Mouse (Mus musculus) heart, embryonic 14.5 days (tissue): ENCODE data around the gene Ncoa3. TPM values are rescaled to one million over a fixed set of nuclear protein-coding genes. Genes with fewer than 3 reads are reported as not detected.
A peak's percentile ranks its signal among the peaks of the same experiment; 100 is the strongest.

ENCODE experiments used
- ATAC-seq: fragments of 200-750 bp; cut with Nextera tagmentation; 2 replicates; pipeline ENCODE4 v1.8.0; 2017; ENCODE audit warnings: low read depth, moderate TSS enrichment; ENCODE audit not compliant: insufficient number of reproducible peaks, insufficient read depth, low FRiP score
- H3K27ac ChIP-seq, 2 experiments: fragments of 200-500 bp in 1 of 2; fragments of 300-500 bp in 1 of 2; sonication (generic) in 1 of 2; replicated peaks in 1 of 2; 2 replicates each; pipeline ENCODE4 v1.5.1; 2012 to 2014; ENCODE audit warnings: low read depth in 2 of 2, low read length in 2 of 2, control low read depth in 1 of 2, mild to moderate bottlenecking in 1 of 2, mixed read lengths in 1 of 2; ENCODE audit not compliant: control insufficient read depth in 1 of 2, insufficient read depth in 1 of 2
- H3K27me3 ChIP-seq: fragments of 300-500 bp; sonication (generic); 2 replicates; pipeline ENCODE4 v1.6.1; 2014; ENCODE audit warnings: mild to moderate bottlenecking, low read length, control low read depth; ENCODE audit not compliant: control insufficient read depth, insufficient read depth
- H3K36me3 ChIP-seq: fragments of 300-500 bp; sonication (generic); 2 replicates; pipeline ENCODE4 v1.6.1; 2014; ENCODE audit warnings: mild to moderate bottlenecking, control low read depth, low read length, mixed read lengths; ENCODE audit not compliant: control insufficient read depth, insufficient read depth
- H3K4me1 ChIP-seq, 2 experiments: fragments of 200-500 bp in 1 of 2; fragments of 300-500 bp in 1 of 2; sonication (generic) in 1 of 2; 2 replicates each; pipeline ENCODE4 v1.6.1; 2012 to 2014; ENCODE audit warnings: low read length in 2 of 2, control low read depth in 1 of 2, mixed read lengths in 1 of 2; ENCODE audit not compliant: control insufficient read depth in 2 of 2, insufficient read depth in 2 of 2
- H3K4me2 ChIP-seq: fragments of 300-500 bp; sonication (generic); 2 replicates; pipeline ENCODE4 v1.6.1; 2014; ENCODE audit warnings: mild to moderate bottlenecking, low read length
- H3K4me3 ChIP-seq, 2 experiments: fragments of 200-500 bp in 1 of 2; fragments of 300-500 bp in 1 of 2; sonication (generic) in 1 of 2; 2 replicates each; pipeline ENCODE4 v1.5.1; 2012 to 2014; ENCODE audit warnings: low read length in 2 of 2, mild to moderate bottlenecking in 2 of 2, control low read depth in 1 of 2, low read depth in 1 of 2, moderate library complexity in 1 of 2; ENCODE audit not compliant: control insufficient read depth in 1 of 2, insufficient read depth in 1 of 2
- H3K9ac ChIP-seq: fragments of 300-500 bp; sonication (generic); 2 replicates; pipeline ENCODE4 v1.6.1; 2014; ENCODE audit warnings: mild to moderate bottlenecking, low read length
- H3K9me3 ChIP-seq: fragments of 300-500 bp; sonication (generic); 2 replicates; pipeline ENCODE4 v1.6.1; 2016; ENCODE audit warnings: low read length, control low read depth; ENCODE audit not compliant: control insufficient read depth
- WGBS: fragments of 180-500 bp; shearing (Covaris S2); extraction: QIAGEN DNeasy Blood & Tissue Kit; methylation state at CpG from one replicate; pipeline ENCODE4 v1.1.7; 2014; 5-methylcytosine and 5-hydroxymethylcytosine counted together
- polyA plus RNA-seq: library from polyadenylated mRNA; unstranded; fragments of >200 nt; fragmentation: Nextera tagmentation; extraction: Ambion mirVana; gene quantifications from 2 replicates; pipeline ENCODE4 v1.2.1, GENCODE M21; 2014

The Ncoa3 gene
- polyA plus RNA-seq, 1 experiment from 2014 or later = 12.5 TPM

GRCm38 (mm10) chr2:166048852-166049251 lies 56.4 kb downstream of the Ncoa3 start:
- peaks cover 4 to 34% of the 10 kb centered on the region in 2 experiments; a peak in 3 of 4 replicates for H3K4me1 ChIP-seq
- 0 out of 2 replicates have a peak overlapping the region, but pooled peaks have one; percentile 11 for H3K9ac ChIP-seq
- no peak for ATAC-seq
- no peaks in the 10 kb centered on the region for H3K27me3 ChIP-seq
- H3K4me3 ChIP-seq = no peak overlapping the region
- H3K36me3 ChIP-seq = peaks cover 66% of the 10 kb centered on the region
- no peak overlapping the region for H3K4me2 ChIP-seq
- WGBS = 54% methylated on average over 7 of the region's 7 CpGs
- H3K9me3 ChIP-seq = no peaks in the 10 kb centered on the region
- H3K27ac ChIP-seq = peak overlapping the region; percentile 75

GRCm38 (mm10) chr2:166051421-166051820 lies 59.0 kb downstream of the Ncoa3 start:
- Histone ChIP-seq H3K27ac (no peak overlapping the region), H3K4me2 (no peak overlapping the region), H3K9ac (no peak overlapping the region), H3K4me3 (no peak overlapping the region), H3K27me3 (no peaks in the 10 kb centered on the region), H3K9me3 (no peaks in the 10 kb centered on the region), H3K36me3 (peaks cover 92% of the 10 kb centered on the region), H3K4me1 (peaks cover 2 to 17% of the 10 kb centered on the region in 2 experiments; a peak in 3 of 4 replicates)
- 92% methylated on average over 17 of the region's 17 CpGs for WGBS
- ATAC-seq = no peak

GRCm38 (mm10) chr2:166051966-166052365 lies 59.5 kb downstream of the Ncoa3 start:
- no peak overlapping the region for H3K4me3 ChIP-seq
- H3K4me2 ChIP-seq = no peak overlapping the region
- ATAC-seq = no peak
- peaks cover 95% of the 10 kb centered on the region for H3K36me3 ChIP-seq
- 93% methylated on average over 7 of the region's 7 CpGs for WGBS
- peaks cover 2 to 17% of the 10 kb centered on the region in 2 experiments; a peak in 3 of 4 replicates for H3K4me1 ChIP-seq
- no peaks in the 10 kb centered on the region for H3K27me3 ChIP-seq
- no peaks in the 10 kb centered on the region for H3K9me3 ChIP-seq
- no peak overlapping the region for H3K9ac ChIP-seq
- H3K27ac ChIP-seq = no peak overlapping the region

GRCm38 (mm10) chr2:166054002-166054539 lies 61.6 kb downstream of the Ncoa3 start:
- Histone ChIP-seq H3K9ac (no peak overlapping the region), H3K4me1 (peaks cover under 1 to 8% of the 10 kb centered on the region in 2 experiments; a peak in 3 of 4 replicates), H3K36me3 (peaks cover 94% of the 10 kb centered on the region), H3K4me2 (no peak overlapping the region), H3K4me3 (no peak overlapping the region), H3K9me3 (no peaks in the 10 kb centered on the region), H3K27ac (no peak overlapping the region), H3K27me3 (no peaks in the 10 kb centered on the region)
- 90% methylated on average over 14 of the region's 14 CpGs for WGBS
- no peak for ATAC-seq

DNA sequence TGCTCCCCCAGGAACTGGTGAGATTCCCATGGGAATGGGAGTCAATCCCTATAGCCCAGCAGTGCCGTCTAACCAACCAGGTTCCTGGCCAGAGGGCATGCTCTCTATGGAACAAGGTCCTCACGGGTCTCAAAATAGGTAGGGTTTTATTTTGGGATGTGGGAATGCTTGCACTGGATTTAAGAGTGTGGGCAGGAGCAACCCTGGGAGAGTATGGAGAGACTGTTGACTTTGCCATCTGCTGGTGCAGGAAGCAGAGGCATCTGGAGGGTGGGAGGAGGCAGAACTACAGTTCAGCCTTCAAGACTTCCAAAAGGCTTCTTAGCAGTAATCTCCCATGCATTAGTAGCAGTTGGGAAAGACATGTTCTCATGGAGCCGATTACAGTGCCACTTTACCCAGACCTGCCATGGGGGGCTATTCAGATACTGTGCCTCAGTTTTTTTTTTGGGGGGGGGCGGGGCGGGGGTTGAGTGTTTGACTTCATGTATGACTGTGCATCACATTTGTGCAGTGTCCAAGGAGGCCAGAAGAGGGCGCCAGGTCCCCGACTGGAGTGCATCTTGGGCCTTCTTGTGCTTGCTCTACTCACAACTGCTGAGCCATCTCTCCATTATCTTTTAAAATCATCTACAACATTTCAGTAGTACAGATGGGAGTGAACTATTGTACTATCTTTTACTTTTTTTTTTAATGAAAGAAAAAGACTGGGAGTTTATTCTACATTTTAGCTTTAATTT lies 67.4 kb downstream of the Ncoa3 start:
- no peaks in the 10 kb centered on the region for H3K9me3 ChIP-seq
- no peak overlapping the region for H3K9ac ChIP-seq
- no peak overlapping the region for H3K4me3 ChIP-seq
- no peaks in the 10 kb centered on the region for H3K4me1 ChIP-seq
- H3K4me2 ChIP-seq = no peak overlapping the region
- H3K27ac ChIP-seq = peak overlapping the region in 1 of 2 experiments; percentile 11; a peak in 1 of 4 replicates
- ATAC-seq = no peak
- no peaks in the 10 kb centered on the region for H3K27me3 ChIP-seq
- 75% methylated on average over 7 of the region's 7 CpGs for WGBS
- H3K36me3 ChIP-seq = peaks cover 91% of the 10 kb centered on the region

GRCm38 (mm10) chr2:166062008-166062407 lies 69.6 kb downstream of the Ncoa3 start:
- Histone ChIP-seq H3K27me3 (no peaks in the 10 kb centered on the region), H3K4me3 (no peak overlapping the region), H3K4me2 (no peak overlapping the region), H3K9ac (no peak overlapping the region), H3K27ac (no peak overlapping the region), H3K4me1 (no peaks in the 10 kb centered on the region), H3K9me3 (no peaks in the 10 kb centered on the region), H3K36me3 (peaks cover 90% of the 10 kb centered on the region)
- no peak for ATAC-seq
- 83% methylated on average over 1 of the region's 1 CpGs for WGBS

DNA sequence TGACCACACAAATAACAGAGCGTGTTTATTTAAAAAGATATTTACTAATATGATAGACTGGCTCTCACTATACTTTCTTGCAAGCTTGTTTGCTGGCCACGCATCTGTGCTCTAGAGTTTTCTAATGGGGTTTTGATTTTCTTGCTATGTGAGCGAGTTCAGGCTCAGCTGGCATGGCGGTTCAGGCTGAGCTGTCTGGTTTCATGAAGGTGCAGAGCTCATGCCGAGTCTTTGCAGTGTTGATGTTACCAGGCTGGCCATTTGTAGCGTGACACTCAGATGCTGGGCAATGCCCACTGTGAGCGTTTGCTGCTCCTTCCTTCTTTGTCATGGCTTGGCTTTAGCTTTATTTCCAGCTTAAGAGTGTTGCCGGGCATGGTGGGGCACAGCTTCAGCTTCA lies 70.0 kb downstream of the Ncoa3 start:
- Histone ChIP-seq H3K4me3 (no peak overlapping the region), H3K27me3 (no peaks in the 10 kb centered on the region), H3K9ac (no peak overlapping the region), H3K36me3 (peaks cover 91% of the 10 kb centered on the region), H3K9me3 (no peaks in the 10 kb centered on the region), H3K4me2 (no peak overlapping the region), H3K4me1 (no peaks in the 10 kb centered on the region), H3K27ac (no peak overlapping the region)
- no peak for ATAC-seq
- 92% methylated on average over 8 of the region's 8 CpGs for WGBS
